Mouse (Mus musculus) layer of hippocampus, adult 8-10 months (tissue): ENCODE measurements around the gene Cdk2ap2. TPM values are rescaled to one million over a fixed set of nuclear protein-coding genes. Genes with fewer than 3 reads are reported as not detected.

ENCODE experiments used
- DNase-seq, 2 experiments: peaks; one replicate each; pipeline ENCODE4 v3.0.0; 2022; ENCODE audit warnings: low spot score in 2 of 2
- total RNA-seq, 4 experiments: library from RNA; stranded (reverse); gene quantifications; 2 replicates each; pipeline ENCODE4 v1.2.4; 2022

Gene Cdk2ap2
- total RNA-seq, 4 experiments from 2014 or later, result 27.6 to 38.9 (median 31.5) TPM

DNA sequence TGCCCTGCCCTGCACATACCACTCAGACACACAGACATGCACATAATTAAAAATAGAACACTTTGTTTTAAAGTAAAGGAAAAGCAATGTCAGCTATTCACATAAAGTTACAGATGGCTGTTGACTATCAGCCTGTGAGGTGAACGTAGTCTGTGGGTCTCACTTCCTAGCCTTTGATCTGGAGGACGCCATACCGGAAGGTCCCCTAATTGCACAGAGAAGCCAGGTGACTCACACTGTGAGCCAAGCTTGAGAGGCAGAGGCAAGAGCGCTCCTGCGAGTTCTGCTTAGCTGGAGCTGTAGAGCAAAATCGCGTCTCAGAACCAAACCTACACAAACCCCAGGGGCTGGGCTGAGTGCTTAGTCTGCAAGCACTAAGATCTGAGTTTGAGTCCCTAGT lies 3.2 kb upstream of the Cdk2ap2 start:
- DNase-seq, result no peak

DNA sequence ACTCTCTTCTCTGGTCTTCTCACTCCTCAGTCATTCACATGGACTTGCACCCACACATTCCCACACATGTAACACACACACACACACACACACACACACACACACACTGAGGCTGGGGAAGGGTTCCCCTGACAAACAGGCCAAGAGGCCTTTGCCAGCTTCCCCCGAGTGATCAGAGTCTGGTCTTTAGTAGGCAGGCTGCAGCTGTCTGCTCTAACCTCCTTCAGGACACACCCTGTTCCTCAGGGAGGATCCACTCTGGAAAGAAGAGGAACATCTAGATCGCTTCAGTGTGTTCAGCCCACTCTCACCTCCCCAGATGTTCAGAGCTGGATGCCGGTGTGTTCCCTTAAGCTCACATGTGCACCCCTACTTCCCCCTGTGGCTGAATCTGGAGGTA lies 2.6 kb upstream of the Cdk2ap2 start:
- DNase-seq, result no peak

DNA sequence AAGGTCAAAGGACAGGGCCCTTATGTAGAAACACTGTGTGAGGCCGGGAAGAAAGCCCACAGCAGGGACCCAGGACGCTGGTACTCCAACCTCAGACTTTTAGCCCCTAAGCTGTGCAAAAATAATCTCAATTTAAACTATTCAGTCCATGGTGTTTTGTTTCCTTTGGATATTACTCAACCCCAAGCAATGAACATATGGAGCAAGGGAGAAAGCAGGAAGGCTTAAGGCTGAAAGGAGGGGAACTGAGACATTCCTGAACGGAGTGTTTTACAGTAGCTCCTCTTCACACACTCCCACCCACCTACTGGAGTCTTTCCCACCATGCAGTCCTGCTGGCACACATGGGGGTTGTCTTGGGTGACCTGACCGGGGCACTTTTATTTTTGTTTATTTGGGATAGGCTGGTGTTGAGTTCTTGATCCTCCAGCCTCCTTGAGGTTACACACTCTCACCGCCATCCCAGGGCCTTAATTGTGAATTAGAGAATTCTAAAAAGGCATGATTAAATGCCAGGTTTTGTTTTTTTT lies 2.1 kb upstream of the Cdk2ap2 start:
- no peak for DNase-seq

DNA sequence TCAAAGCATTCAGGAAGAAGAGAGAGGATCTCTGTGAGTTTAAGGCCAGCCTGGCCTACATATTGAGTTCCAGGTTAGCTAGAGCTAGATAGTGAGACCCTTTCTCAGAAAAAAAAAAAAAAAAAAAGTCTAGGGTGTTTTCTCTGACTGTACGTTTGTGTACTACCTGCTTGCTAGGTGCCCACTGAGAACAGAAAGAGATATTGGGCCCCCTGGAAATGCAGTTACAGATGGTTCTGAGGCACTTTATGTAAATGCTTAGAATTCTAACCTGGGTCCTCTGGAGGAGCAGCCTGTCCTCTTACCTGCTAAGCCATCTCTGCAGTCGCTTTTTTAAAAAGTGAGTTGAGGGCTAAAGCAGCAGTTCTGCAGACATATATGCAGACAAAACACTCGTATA lies 1.2 kb upstream of the Cdk2ap2 start:
- DNase-seq, result no peak

DNA sequence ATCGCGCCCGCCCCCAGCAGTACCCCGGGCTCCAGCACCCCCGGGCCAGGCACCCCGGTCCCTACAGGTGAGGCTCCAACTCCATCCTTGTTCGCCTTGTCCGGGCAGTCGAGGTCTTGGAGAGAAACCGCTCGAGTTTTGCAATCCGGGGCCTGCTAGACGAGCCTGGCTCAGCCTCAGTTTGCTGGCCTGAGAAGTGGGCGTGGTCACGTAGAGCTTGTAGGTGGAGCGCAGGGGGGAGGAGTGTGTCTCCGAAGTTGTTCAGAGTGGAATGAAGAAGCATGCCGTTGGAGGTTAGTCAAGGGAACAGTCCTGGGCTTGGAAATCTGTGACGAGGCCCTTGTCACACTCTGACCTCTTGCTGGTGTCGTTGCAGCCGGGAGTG lies 451 bp downstream of the Cdk2ap2 start:
- peak in 1 of 2 experiments; percentile 74 for DNase-seq

DNA sequence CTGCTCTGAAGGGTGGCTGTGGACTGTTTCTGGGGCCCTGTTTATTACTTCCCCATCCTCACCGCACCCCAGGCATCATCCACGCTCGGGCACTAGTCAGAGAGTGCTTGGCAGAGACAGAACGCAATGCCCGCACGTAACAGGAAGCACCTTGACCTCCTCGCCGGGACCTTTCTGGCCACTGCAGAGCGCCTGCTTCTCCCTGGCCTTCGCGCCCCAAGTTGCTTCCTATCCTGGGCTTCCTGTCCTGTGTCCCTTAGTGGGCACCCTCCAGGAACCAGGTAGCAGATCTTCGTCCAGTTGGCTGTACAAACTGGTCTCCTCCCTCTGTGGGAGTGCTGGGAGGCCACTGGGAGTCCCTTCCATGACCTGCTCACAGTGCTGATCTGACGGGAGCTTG lies 1.4 kb downstream of the Cdk2ap2 start:
- no peak for DNase-seq

DNA sequence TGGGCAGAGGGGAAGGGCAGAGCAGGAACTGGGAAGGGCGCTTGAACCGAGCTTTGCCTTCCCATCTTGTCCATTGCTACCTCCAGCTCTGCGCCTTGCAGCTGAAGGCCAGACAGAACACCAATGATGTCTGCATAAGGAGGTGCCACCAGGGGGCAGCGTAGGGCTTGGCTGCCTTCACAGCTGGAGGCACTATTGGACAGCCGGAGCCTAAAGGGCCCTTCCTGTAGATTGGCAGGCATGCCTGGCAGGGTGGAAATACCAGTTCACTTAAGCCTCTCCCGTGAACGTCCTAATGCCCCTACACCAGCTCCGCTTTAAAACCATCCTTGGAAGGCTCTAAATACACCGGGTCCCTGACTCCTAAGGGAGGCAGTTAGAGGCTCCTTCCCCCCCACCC lies 2.1 kb downstream of the Cdk2ap2 start:
- peak; percentile 83 to 90 for DNase-seq

DNA sequence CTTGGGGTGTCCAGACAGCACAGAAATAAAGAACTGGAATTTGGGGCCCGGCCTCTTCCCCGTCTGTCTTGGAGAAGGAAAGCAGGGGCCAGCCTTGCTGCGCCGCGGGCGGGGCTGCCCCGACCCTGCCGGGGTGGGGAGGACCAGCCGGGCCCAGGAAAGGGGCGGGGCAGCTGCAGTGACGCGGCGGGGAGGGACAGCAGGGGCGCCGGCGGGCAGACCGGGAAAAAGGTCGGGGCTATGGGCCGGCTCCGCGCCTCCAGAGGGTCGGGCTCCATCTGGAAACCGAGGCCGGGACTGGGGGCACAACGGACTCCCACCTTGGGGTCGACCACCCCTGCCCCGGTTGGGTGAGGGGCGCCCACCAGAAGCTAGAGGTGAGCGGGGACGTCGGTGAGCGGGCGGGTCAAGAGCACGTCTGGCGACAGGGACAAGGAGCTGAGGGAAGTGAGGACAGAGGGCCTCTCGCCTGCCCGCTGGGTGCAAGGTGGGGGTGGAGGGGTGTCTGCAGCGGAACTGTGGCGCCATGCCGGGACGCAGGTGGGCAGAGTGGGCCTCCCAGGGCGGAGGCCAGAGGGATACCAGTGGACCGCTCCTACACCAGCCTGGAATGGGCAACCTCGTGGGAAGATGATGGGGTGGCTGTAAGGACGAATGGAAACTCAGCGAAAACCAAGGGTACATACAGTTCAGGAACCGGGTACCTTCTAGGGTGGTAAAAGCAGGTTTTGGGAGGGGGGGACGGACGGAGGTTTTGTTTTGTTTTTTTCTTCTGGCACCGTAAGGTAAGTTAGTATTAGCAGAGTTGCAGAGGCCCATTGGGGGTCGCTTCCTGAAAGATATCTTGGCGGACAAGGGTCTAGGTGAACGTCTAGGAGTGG lies 3.1 kb downstream of the Cdk2ap2 start, which contains the start of gene Pitpnm1:
Gene Pitpnm1, plus strand, starts transcription at position 162 of the 881 bp plus-strand sequence.
- DNase-seq, result no peak

DNA sequence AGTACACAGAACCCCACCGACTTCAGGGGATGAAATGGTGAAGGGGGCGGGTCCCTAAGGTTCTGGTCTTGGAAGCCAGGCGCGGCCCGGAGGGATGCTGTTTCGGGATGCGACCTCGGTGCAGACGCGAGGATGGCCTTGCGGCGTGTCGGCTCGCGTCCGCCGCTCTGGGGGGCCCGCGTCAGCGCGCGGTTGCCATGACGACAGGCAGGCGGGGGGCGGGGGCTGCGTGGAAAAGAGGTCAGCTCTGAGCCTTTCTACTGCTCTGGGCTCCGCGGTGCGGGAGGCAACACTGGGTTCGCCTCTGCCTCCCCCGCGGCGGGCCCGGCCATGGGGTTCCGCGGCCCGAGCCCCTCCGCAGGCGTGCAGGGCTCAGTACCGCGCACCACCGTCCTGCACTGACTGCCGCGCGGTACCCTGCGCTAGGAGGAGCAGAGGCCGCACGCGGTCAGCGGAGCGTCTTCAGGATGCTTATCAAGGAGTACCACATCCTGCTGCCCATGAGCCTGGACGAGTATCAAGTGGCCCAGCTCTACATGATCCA lies 3.8 kb downstream of the Cdk2ap2 start:
- DNase-seq, result peak in 1 of 2 experiments; percentile 64

DNA sequence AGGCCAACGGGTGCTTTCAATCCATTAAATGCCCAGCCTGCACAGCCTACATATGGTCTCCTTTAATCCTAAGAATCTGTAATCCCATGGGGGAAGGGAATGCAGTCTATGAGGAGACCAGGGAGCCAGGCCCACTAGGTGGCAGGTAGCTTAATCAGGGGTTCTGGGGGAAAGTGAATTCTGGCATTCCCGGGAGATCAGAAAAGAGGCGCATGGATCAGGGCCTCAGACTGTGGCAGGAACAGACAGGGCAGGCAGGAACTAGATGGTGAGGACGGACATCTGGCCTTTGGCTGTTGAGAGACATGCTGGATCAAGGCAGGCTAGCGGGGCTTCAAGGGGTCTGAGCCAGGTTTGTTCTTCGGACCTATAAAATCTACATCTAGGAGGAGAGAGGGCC lies 4.5 kb downstream of the Cdk2ap2 start:
- no peak for DNase-seq

DNA sequence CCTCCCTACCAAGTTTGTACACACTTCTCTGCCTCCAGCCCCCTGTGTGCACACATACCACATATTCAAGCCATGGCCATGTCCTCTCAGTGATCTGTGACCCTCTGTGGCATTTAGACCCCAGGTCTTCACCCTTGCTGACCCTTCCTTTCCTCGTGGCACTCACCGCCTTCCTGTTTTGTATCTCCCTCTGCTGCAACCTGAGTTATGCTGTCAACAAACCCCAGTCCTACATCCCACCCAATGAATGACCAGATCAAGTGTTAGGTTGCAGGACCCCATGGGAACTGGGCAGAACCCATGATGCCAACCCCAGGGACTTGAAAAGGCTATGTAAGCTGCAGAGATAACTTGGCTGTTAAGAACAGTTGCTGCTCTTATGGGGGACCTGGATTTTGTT lies 5.1 kb downstream of the Cdk2ap2 start:
- DNase-seq, result no peak

DNA sequence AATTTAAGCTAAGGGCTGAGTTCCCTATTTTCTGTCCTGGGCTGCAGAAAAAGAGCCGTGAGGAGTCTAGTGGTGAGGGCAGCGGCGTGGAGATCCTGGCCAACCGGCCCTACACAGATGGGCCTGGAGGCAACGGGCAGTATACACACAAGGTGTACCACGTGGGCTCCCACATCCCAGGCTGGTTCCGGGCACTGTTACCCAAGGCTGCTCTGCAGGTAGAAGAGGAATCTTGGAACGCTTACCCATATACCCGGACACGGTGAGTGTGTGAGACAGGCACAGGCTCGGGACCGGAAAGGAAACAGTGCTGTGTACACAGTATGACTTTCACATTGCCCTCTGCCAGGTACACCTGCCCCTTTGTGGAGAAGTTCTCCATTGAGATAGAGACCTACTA lies 5.6 kb downstream of the Cdk2ap2 start:
- no peak for DNase-seq

DNA sequence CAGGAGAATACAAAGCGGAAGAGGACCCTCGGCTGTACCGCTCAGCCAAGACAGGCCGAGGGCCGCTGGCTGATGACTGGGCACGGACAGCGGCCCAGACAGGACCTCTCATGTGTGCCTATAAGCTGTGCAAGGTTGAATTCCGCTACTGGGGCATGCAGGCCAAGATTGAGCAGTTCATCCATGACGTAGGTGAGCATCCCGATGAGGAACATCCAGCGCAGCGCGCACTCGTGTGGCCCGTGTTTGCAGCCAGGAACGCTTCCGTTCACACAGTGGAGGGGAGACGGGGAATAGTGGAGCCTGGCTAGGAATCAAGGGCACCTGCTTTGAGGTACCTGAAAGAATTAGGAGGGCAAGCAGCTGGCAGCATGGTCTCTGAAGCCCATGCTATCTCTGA lies 6.3 kb downstream of the Cdk2ap2 start:
- DNase-seq, result no peak

DNA sequence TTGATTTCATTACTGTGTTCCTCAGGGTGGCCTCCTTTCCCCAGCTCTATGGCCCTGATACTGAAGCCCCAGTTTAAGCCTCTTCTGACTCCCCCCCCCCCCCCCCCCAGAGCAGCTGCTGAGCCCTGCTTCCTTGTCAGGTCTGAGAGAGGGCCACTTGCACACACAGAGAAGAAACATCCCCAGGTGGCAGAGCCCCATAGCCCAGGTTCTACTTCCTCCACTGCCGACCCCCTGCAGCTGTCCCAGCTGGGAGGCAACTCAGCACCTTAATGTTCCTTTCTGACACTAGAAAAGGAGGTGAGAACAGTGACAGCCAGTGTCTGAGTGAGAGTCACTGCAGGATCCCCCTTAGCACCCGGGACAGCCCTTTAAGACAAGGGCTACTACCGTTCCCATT lies 6.8 kb downstream of the Cdk2ap2 start:
- DNase-seq, result no peak

DNA sequence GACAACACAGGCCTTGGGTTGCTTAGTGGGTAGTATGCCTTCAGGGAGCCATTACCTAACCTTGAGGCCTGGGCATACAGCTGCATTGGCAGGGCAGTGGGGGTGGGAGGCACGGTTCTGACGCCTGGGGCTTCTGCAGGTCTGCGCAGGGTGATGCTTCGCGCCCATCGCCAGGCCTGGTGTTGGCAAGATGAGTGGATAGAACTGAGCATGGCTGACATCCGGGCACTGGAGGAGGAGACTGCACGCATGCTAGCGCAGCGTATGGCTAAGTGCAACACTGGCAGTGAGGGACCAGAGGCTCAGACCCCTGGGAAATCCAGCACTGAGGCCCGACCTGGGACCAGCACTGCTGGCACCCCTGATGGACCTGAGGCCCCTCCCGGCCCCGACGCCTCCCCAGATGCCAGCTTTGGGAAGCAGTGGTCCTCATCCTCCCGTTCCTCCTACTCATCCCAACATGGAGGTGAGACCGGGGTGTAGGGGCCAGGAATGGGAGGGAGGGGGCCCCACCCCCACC lies 7.8 kb downstream of the Cdk2ap2 start:
- no peak for DNase-seq

DNA sequence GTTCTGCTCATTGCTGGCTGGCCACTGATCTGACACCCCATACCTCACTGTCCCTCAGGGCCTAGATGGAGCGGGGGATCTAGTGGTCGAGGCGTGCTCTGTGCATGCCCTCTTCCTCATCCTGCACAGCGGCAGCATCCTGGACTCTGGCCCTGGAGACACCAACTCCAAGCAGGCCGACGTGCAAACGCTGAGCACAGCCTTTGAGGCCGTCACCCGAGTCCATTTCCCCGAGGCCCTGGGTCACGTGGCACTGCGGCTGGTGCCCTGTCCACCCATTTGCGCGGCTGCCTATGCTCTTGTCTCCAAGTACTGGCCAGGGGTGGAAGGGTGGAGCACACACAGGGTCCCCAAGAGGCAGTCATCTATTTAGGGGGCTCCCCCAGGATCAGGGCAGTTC lies 9.7 kb downstream of the Cdk2ap2 start:
- DNase-seq, result no peak

DNA sequence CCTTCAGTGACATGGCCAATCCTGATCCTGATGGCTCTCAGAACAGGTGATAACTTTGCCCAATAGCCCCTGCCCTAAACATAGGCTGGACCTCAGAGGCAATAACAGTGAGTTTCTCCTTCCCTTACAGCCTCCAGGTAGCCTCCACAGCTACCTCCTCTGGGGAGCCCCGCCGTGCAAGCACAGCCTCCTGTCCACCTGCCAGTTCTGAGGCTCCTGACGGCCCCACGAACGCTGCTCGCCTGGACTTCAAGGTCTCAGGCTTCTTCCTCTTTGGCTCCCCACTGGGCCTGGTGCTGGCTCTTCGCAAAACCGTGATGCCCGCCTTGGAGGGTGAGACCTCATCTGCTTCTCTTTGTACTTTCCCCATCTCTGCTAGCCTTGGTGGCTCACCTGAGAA lies 11.6 kb downstream of the Cdk2ap2 start:
- DNase-seq, result no peak

DNA sequence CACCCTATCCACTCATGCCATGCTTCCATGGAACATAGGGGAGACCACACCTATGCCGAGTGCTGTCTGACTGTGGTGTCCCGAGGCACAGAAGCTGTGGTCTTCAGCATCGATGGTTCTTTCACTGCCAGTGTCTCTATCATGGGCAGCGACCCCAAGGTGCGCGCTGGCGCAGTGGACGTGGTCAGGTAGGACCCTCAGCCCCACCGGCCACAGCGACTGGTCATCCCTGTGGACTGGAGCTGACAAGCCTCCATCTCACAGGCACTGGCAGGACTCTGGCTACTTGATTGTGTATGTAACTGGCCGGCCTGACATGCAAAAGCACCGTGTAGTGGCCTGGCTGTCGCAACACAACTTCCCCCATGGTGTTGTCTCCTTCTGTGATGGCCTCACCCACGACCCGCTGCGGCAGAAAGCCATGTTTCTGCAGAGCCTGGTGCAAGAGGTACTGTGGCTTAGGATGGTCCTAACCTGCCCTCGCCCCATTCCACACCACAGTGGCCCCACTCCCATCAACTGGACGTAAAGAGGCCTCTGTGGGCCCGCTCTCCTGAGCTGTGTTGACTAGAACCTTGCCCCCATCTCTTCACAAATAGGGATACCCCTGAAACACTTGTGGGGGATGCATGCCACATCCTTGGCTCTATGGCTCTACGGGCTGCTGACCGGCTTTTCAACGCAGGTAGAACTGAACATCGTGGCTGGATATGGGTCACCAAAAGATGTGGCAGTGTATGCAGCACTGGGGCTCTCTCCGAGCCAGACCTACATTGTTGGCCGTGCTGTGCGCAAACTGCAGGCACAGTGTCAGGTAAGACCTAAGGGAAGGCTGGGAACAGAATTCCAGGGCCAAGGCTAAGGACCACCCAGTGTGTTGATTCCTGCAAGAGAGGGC lies 15.3 kb downstream of the Cdk2ap2 start:
- DNase-seq, result no peak

DNA sequence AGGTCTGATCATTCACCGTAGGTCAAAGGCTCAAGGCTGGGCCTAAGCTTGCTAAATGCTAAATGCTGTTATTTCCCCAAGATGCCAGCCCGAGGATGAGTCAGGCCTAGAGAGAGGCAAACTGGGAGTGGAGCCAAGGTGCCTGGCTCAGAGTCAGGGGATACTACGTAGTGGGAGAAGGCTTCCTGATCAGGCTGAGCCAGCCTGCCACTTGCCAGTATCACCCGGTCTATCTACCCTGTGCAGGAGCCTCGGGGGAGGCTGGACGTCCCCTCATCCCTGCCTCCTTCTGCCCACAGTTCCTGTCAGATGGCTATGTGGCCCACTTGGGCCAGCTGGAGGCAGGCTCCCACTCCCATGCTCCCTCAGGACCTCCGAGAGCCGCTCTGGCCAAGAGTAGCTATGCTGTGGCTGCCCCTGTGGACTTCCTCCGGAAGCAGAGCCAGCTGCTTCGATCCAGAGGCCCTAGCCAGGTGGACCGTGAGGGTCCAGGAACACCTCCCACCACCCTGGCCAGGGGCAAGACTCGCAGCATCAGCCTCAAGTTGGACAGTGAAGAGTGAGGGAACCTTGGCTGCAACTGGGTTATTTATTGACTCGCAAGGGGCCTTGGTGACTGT lies 16.3 kb downstream of the Cdk2ap2 start:
- DNase-seq, result peak; percentile 83 to 87

DNA sequence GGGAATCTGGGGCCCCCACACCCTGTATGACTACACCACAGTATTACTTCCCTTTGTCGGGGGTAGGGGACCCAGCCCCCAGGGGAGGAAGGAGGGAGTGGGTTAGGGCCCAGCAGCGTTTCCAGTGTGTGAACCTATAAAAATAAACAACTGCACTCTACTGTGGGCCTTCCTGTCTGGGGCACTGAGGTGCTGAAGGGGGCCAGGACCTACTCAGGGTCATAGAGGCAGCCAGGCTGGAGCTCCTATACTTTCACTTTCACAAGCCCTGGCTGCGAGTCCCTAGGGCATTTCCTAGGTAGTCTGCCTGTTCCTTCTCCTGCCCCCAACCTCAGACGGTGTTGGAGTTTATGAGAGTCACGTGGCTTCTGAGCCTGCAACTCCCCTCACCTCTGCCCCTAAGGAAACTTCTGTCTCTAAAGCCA lies 16.8 kb downstream of the Cdk2ap2 start:
- no peak for DNase-seq

DNA sequence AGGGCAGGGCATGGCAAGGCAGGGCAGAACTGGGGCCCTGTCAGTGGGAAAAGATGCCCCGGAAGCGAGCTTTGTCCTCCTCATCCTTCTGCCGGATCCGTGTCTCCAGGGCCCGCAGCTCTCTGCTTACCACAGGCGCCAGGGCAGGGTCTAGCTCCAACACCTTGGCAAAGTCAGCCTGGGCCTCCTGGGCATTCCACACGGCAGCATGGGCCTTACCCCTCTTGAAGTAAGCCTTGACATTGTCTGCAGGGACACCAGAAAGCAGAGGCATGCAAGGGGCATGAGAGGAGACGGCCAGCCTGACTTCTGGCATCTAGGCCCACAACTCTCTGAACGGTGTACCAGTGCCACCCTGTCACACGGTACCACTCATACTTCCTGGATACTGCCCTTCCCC lies 17.6 kb downstream of the Cdk2ap2 start:
- DNase-seq, result no peak
